Mouse (Mus musculus): ENCODE results near the gene Gm10840. TPM values are rescaled to one million over a fixed set of nuclear protein-coding genes. Genes with fewer than 3 reads are reported as not detected.

Gm10840 gene
- total and polyA plus RNA-seq, 3 experiments, result not detected

- DNase-seq (ENCODE audit: extremely low read depth), result peak; percentile 99
- Histone ChIP-seq H3K4me3 (replicated peaks in 1 of 3; ENCODE audit: low read depth in 2 of 3, low read length in 2 of 3, poor library complexity in 1 of 3) (peak overlapping the region; percentile 64 to 73 (median 71)), H3K9me3 (replicated peaks; ENCODE audit: low read length) (no peaks in the 10 kb centered on the region), H3K4me2 (ENCODE audit: insufficient read depth, low read depth, poor library complexity, severe bottlenecking) (peak overlapping the region; percentile 96), H3K4me1 (ENCODE audit: control insufficient read depth in 1 of 2, insufficient read depth in 2 of 2) (peaks cover 6 to 49% of the 10 kb centered on the region in 2 experiments), H3K79me2 (replicated peaks; ENCODE audit: control insufficient read depth, extremely low read depth, insufficient read depth, poor library complexity, severe bottlenecking) (0 out of 2 replicates have a peak, but pooled peaks cover 2% of the 10 kb centered on the region), H3K27me3 (replicated peaks) (no peaks in the 10 kb centered on the region), H3K27ac (ENCODE audit: insufficient read depth, low read depth) (peak overlapping the region; percentile 75), H3K36me3 (replicated peaks in 1 of 2; ENCODE audit: control insufficient read depth in 1 of 2, insufficient read depth in 1 of 2, low read length in 1 of 2) (peaks cover 15 to 38% of the 10 kb centered on the region in 2 experiments), H3K9ac (ENCODE audit: insufficient read depth, low read depth) (peak overlapping the region; percentile 81)
- in situ Hi-C loops (cut with MboI; ENCODE audit: low pct_ligation_motif_present, low pct_unique_long_range_greater_than_20kb, low sequenced_read_pairs) (no loop called here), dilution Hi-C loops (cut with MboI; ENCODE audit: extremely low pct_ligation_motif_present, extremely low pct_unique_long_range_greater_than_20kb, low sequenced_read_pairs) (no loop called here)
- no peak; the same call in 1 of the 2 replicates for TF ChIP-seq ZKSCAN1 (IDR thresholded peaks at IDR 0.05; ENCODE audit: borderline replicate concordance, low read depth, low read length)
- TF ChIP-seq E2F4 (IDR thresholded peaks at IDR 0.05; ENCODE audit: insufficient replicate concordance, low read depth, low read length), result peak; percentile 77; the same call in 1 of the 2 replicates
- no peak; the same call in none of the 2 replicates for TF ChIP-seq UBTF (IDR thresholded peaks at IDR 0.05; ENCODE audit: low read depth, low read length)
- TF ChIP-seq JUND (conservative IDR thresholded peaks at IDR 0.05; ENCODE audit: low read depth, low read length), result no peak
- peak; percentile 91 for TF ChIP-seq NELFE (IDR thresholded peaks at IDR 0.05; ENCODE audit: low read depth, low read length)
- no peak for TF ChIP-seq MAFK (IDR thresholded peaks at IDR 0.05; ENCODE audit: insufficient replicate concordance, low read length)
- no peak; the same call in none of the 2 replicates for TF ChIP-seq IRF4 (IDR thresholded peaks at IDR 0.05; ENCODE audit: low read depth, low read length)
- peak; percentile 92 for TF ChIP-seq NRF1 (IDR thresholded peaks at IDR 0.05; ENCODE audit: low read depth, low read length)
- TF ChIP-seq MAX (IDR thresholded peaks at IDR 0.05; ENCODE audit: low read length), result peak; percentile 66; the same call in 1 of the 2 replicates
- TF ChIP-seq POLR2A (IDR thresholded peaks at IDR 0.05; ENCODE audit: low read depth, low read length), result peak; percentile 98
- 0 out of 2 replicates have a peak, but pooled peaks have one; percentile 6 for TF ChIP-seq EP300 (IDR thresholded peaks at IDR 0.05; ENCODE audit: low read length)
- TF ChIP-seq SIN3A (IDR thresholded peaks at IDR 0.05; ENCODE audit: low read length), result peak; percentile 75; the same call in 1 of the 2 replicates
- peak; percentile 94 for TF ChIP-seq MAZ (IDR thresholded peaks at IDR 0.05; ENCODE audit: low read depth, low read length)
- peak; percentile 96 for TF ChIP-seq ZMIZ1 (IDR thresholded peaks at IDR 0.05; ENCODE audit: low read depth, low read length)
- TF ChIP-seq TBP (conservative IDR thresholded peaks at IDR 0.05; ENCODE audit: low read depth, low read length), result peak; percentile 96
- 0 out of 2 replicates have a peak, but pooled peaks have one; percentile 29 for TF ChIP-seq JUN (IDR thresholded peaks at IDR 0.05; ENCODE audit: insufficient read depth, low read depth, low read length)
- TF ChIP-seq TCF12 (IDR thresholded peaks at IDR 0.05; ENCODE audit: low read depth, low read length), result peak; percentile 98
- TF ChIP-seq ELF1 (IDR thresholded peaks at IDR 0.05; ENCODE audit: low read depth, low read length), result peak; percentile 89
- peak; percentile 33; the same call in 1 of the 2 replicates for TF ChIP-seq ZNF384 (IDR thresholded peaks at IDR 0.05; ENCODE audit: low read depth, low read length)
- TF ChIP-seq GABPA (IDR thresholded peaks at IDR 0.05; ENCODE audit: insufficient replicate concordance, low read depth, low read length), result peak; percentile 21; the same call in 1 of the 2 replicates
- TF ChIP-seq KAT2A (IDR thresholded peaks at IDR 0.05; ENCODE audit: insufficient replicate concordance, low read length), result peak; percentile 71; the same call in 1 of the 2 replicates
- peak; percentile 73 for TF ChIP-seq HCFC1 (IDR thresholded peaks at IDR 0.05; ENCODE audit: low read depth, low read length)
- TF ChIP-seq MXI1 (IDR thresholded peaks at IDR 0.05; ENCODE audit: low read depth, low read length), result no peak; the same call in none of the 2 replicates
- no peak for TF ChIP-seq USF2 (conservative IDR thresholded peaks at IDR 0.05; ENCODE audit: low read depth, low read length)
- peak; percentile 79; the same call in 1 of the 2 replicates for TF ChIP-seq RCOR1 (conservative IDR thresholded peaks at IDR 0.05; ENCODE audit: low read depth, low read length)
- TF ChIP-seq PAX5 (IDR thresholded peaks at IDR 0.05; ENCODE audit: low read length), result peak; percentile 21; the same call in 1 of the 2 replicates
- peak; percentile 56 for TF ChIP-seq MEF2A (IDR thresholded peaks at IDR 0.05; ENCODE audit: borderline replicate concordance, low read depth, low read length)
- peak; percentile 22; the same call in 1 of the 2 replicates for TF ChIP-seq CHD1 (IDR thresholded peaks at IDR 0.05; ENCODE audit: low read depth, low read length)
- no peak for TF ChIP-seq ZC3H11A (IDR thresholded peaks at IDR 0.05; ENCODE audit: low read depth, low read length)
- TF ChIP-seq POLR2AphosphoS2 (IDR thresholded peaks at IDR 0.05; ENCODE audit: low read depth, low read length), result peak; percentile 89
- peak; percentile 42; the same call in 1 of the 2 replicates for TF ChIP-seq MYC (IDR thresholded peaks at IDR 0.05; ENCODE audit: low read depth, low read length)
- TF ChIP-seq SMC3 (IDR thresholded peaks at IDR 0.05; ENCODE audit: low read depth, low read length), result no peak; the same call in 1 of the 2 replicates
- TF ChIP-seq ETS1 (conservative IDR thresholded peaks at IDR 0.05; ENCODE audit: low read depth, low read length), result peak; percentile 12; the same call in 1 of the 2 replicates
- TF ChIP-seq CHD2 (IDR thresholded peaks at IDR 0.05; ENCODE audit: low read length), result peak; percentile 72
These were observed 32.9 kb downstream of the Gm10840 start for GRCm38 (mm10) chr11:106193371-106194154.
